Mouse (Mus musculus): ENCODE data around the gene Baz1b.

- no peak for TF ChIP-seq CTCF (IDR thresholded peaks at IDR 0.05; ENCODE audit: control insufficient read depth, insufficient read depth, insufficient read length)
- no peak for TF ChIP-seq CEBPB (IDR thresholded peaks at IDR 0.05; ENCODE audit: low read depth)
- no peak for TF ChIP-seq MYOG (IDR thresholded peaks at IDR 0.05; ENCODE audit: control insufficient read depth, extremely low read depth, insufficient read length)
- no peak for TF ChIP-seq MAX (IDR thresholded peaks at IDR 0.05)
- TF ChIP-seq MYOD1 (IDR thresholded peaks at IDR 0.05; ENCODE audit: control insufficient read depth, insufficient read length, low read depth) = no peak
- no peak for TF ChIP-seq USF1 (IDR thresholded peaks at IDR 0.05; ENCODE audit: low read depth)
Measured at GRCm38 (mm10) chr5:135144469-135144868, 42.6 kb upstream of the Baz1b start.

Data from C2C12 (cell line).